In the genomic region with DNA sequence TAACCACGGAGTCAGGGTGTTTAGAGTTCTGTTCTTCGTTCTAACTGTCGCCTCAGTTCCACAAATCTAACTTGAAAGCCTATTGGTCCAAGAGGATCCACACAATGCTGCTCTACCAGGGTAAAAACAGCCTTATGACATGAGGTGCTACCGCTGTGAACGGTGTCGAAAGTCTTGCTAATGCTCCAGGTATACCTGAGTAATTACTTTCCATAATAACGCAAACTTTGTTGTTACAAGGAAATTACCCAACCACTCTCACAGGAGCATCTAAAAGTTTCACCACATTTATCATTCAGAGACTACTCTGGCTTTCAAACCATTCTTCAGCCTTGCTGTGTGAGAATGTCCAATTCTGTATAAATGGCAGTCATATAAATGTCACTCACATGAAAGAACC, we compare ENCODE assay signal across 27 mouse cellular contexts. TPM values are rescaled to one million over a fixed set of nuclear protein-coding genes. Genes with fewer than 3 reads are reported as not detected.
DNase-seq lines count a peak whose midpoint lies in the region; ATAC-seq and TF ChIP-seq lines count a peak whose summit lies in the region.
"Had no signal": no experiment of that assay in that cellular context is flagged by ENCODE, and none has a peak within 500 bp of the region (broad histone marks: within the 10 kb centered on the region; RNA-seq: fewer than 3 reads in every experiment).

No protein-coding gene starts in this region.

- no peak for TF ChIP-seq CTCF in heart, adult 2 months (IDR thresholded peaks at IDR 0.05)
- TF ChIP-seq CTCF in liver, postnatal 0 days (IDR thresholded peaks at IDR 0.05; ENCODE audit: low read depth) = no peak

- no peaks in the 10 kb centered on the region for H3K79me2 ChIP-seq in heart, adult 2 months (replicated peaks; ENCODE audit: control insufficient read depth, insufficient read depth, low read length)

- no peak for TF ChIP-seq EP300 in heart, adult 2 months (IDR thresholded peaks at IDR 0.05; ENCODE audit: insufficient read depth, low read depth, low read length)
- no peak for TF ChIP-seq EP300 in liver, postnatal 0 days (IDR thresholded peaks at IDR 0.05; ENCODE audit: low read depth)

- ATAC-seq in liver, postnatal 0 days = no peak
- ATAC-seq in liver, embryonic 12.5 days = no peak
- ATAC-seq: forebrain, embryonic 13.5 days; forebrain, embryonic 15.5 days; forebrain, postnatal 0 days had no signal

- H3K4me3 ChIP-seq in heart, adult 2 months = peak overlapping the region; percentile 31
- peak overlapping the region; percentile 25; the same call in 1 of the 2 replicates for H3K4me3 ChIP-seq in liver, postnatal 0 days (ENCODE audit: low read depth, low read length)
- no peak overlapping the region for H3K4me3 ChIP-seq in liver, embryonic 12.5 days
- H3K4me3 ChIP-seq in brown adipose tissue, adult 24 weeks (ENCODE audit: insufficient read depth, low read depth, low read length) = peak overlapping the region; percentile 59
- H3K4me3 ChIP-seq: erythroblast, embryonic 14.5 days had no signal

- intact Hi-C loops in heart, adult 2 months (cut with DNase I) = loop anchor here (5.0 kb wide), 1 partner anchor 44 kb away; no protein-coding TSS in a partner anchor
- intact Hi-C loops in heart, postnatal 10 days (cut with DNase I) = no loop called here

- H3K4me2 ChIP-seq in liver, postnatal 0 days (ENCODE audit: low read depth, low read length) = 0 out of 2 replicates have a peak overlapping the region, but pooled peaks have one; percentile 67
- H3K4me2 ChIP-seq in liver, embryonic 12.5 days = no peak overlapping the region

- H3K27ac ChIP-seq in heart, adult 2 months = no peak overlapping the region
- H3K27ac ChIP-seq in liver, postnatal 0 days (ENCODE audit: low read depth) = no peak overlapping the region
- H3K27ac ChIP-seq in liver, embryonic 12.5 days = no peak overlapping the region
- peak overlapping the region; percentile 65 for H3K27ac ChIP-seq in brown adipose tissue, adult 24 weeks (replicated peaks; ENCODE audit: low read depth, low read length)
- H3K27ac ChIP-seq: embryonic facial prominence, embryonic 13.5 days; forebrain, embryonic 13.5 days; forebrain, embryonic 15.5 days had no signal

- DNase-seq in heart, adult 2 months = no peak
- DNase-seq in heart, postnatal 10 days = no peak
- DNase-seq in liver, postnatal 0 days = no peak
- peak; percentile 66 for DNase-seq in fat pad, adult 2 months (ENCODE audit: extremely low read depth, low read depth, low spot score)
- DNase-seq in right cerebral cortex, adult 18-20 months = no peak
- DNase-seq in adrenal gland, postnatal 36 days = no peak
- DNase-seq: adrenal gland, adult 2 months; adrenal gland, postnatal 10 days; adrenal gland, postnatal 25 days; cerebellum, adult 11 months; cerebellum, adult 18-20 months; cerebellum, adult 8-10 months; cerebellum, adult 9-11 months; cerebellum, postnatal 14 days; cerebellum, postnatal 36 days; embryo, embryonic 11 days; forebrain, postnatal 0 days had no signal

- peaks cover 1% of the 10 kb centered on the region; the same call in 1 of the 2 replicates for H3K4me1 ChIP-seq in heart, adult 2 months (ENCODE audit: control insufficient read depth, insufficient read depth, low read length)
- H3K4me1 ChIP-seq in liver, postnatal 0 days (ENCODE audit: insufficient read depth) = peaks cover 11% of the 10 kb centered on the region
- peaks cover 4% of the 10 kb centered on the region; the same call in 1 of the 2 replicates for H3K4me1 ChIP-seq in liver, embryonic 12.5 days
- no peaks in the 10 kb centered on the region for H3K4me1 ChIP-seq in brown adipose tissue, adult 24 weeks (ENCODE audit: control insufficient read depth, insufficient read depth, insufficient read length, low read length)

- WGBS in heart, adult 2 months = 80% methylated on average over 7 of the region's 7 CpGs
- 74% methylated on average over 7 of the region's 7 CpGs for WGBS in liver, postnatal 0 days (ENCODE audit: insufficient replicate concordance)
- WGBS in liver, embryonic 12.5 days (ENCODE audit: insufficient replicate concordance) = 66% methylated on average over 7 of the region's 7 CpGs

- no peaks in the 10 kb centered on the region for H3K27me3 ChIP-seq in heart, adult 2 months (ENCODE audit: control insufficient read depth, insufficient read depth, low read length)
- no peaks in the 10 kb centered on the region for H3K27me3 ChIP-seq in liver, postnatal 0 days (ENCODE audit: insufficient read depth, low read length)
- no peaks in the 10 kb centered on the region for H3K27me3 ChIP-seq in liver, embryonic 12.5 days (replicated peaks)
- H3K27me3 ChIP-seq: embryonic facial prominence, embryonic 13.5 days; embryonic facial prominence, embryonic 15.5 days; forebrain, embryonic 13.5 days; forebrain, embryonic 15.5 days had no signal

- no peaks in the 10 kb centered on the region for H3K9me3 ChIP-seq in liver, postnatal 0 days (ENCODE audit: low read length)
- H3K9me3 ChIP-seq in liver, embryonic 12.5 days (replicated peaks) = no peaks in the 10 kb centered on the region
- H3K9me3 ChIP-seq: embryonic facial prominence, embryonic 13.5 days; embryonic facial prominence, embryonic 15.5 days; forebrain, embryonic 13.5 days; forebrain, embryonic 15.5 days had no signal

- TF ChIP-seq POLR2A in heart, adult 2 months (IDR thresholded peaks at IDR 0.05; ENCODE audit: insufficient read depth, low read depth, low read length) = no peak

- H3K36me3 ChIP-seq in heart, adult 2 months (ENCODE audit: control insufficient read depth, insufficient read depth, low read length) = no peaks in the 10 kb centered on the region; the same call in 1 of the 2 replicates
- H3K36me3 ChIP-seq in liver, postnatal 0 days (replicated peaks; ENCODE audit: insufficient read depth, low read length) = no peaks in the 10 kb centered on the region
- H3K36me3 ChIP-seq in liver, embryonic 12.5 days = no peaks in the 10 kb centered on the region
- H3K36me3 ChIP-seq: embryonic facial prominence, embryonic 13.5 days; embryonic facial prominence, embryonic 15.5 days; forebrain, embryonic 15.5 days had no signal

- H3K9ac ChIP-seq in heart, adult 2 months (ENCODE audit: low read depth, low read length) = peak overlapping the region; percentile 53; the same call in 1 of the 2 replicates
- H3K9ac ChIP-seq in liver, postnatal 0 days (replicated peaks) = no peak overlapping the region
- no peak overlapping the region for H3K9ac ChIP-seq in liver, embryonic 12.5 days
- H3K9ac ChIP-seq: embryonic facial prominence, embryonic 15.5 days; forebrain, embryonic 13.5 days; forebrain, embryonic 15.5 days; forebrain, postnatal 0 days had no signal

RNA-seq across cellular contexts. Expression of gene Steap4, which starts 0.9 kb away (rescaled TPM):
- total RNA-seq in heart, adult 2 months (2021) = 10 to 100 TPM; 24.6 to 29.3 TPM
- 23.4 and 44.8 TPM in 2 replicates for polyA plus RNA-seq in heart, adult 2 months (2012; rRNA removed)
- 10 to 100 TPM; 30.0 to 41.2 TPM for total RNA-seq in heart, postnatal 10 days (2021)
- 15.5 and 18.4 TPM in 2 replicates for polyA plus RNA-seq in liver, postnatal 0 days (2015; fragmentation: Nextera tagmentation; extraction: Ambion mirVana)
- polyA plus RNA-seq in liver, embryonic 12.5 days (2016; fragmentation: Nextera tagmentation; extraction: Ambion mirVana) = 0.44 and 0.61 TPM in 2 replicates
- polyA plus RNA-seq in brown adipose tissue, adult 24 weeks (2012; ENCODE audit: insufficient read depth, insufficient read length, missing spikeins) = 63.4 and 127 TPM in 2 replicates
- 10 to 100 TPM; 14.4 to 47.1 TPM for total RNA-seq in adrenal gland, postnatal 36 days (2021)
- total RNA-seq: common myeloid progenitor, adult 5-6 weeks; MEL had no signal
- polyA plus RNA-seq: C2C12 had no signal

Comparison
In these comparisons a context has a peak if more than half of its experiments do, and no peak if none do; other contexts are left out.
1. RNA of gene Steap4, which starts 0.9 kb away (polyA plus RNA-seq): 63.4 to 127 TPM in brown adipose tissue, adult 24 weeks, 23.4 to 44.8 TPM in heart, adult 2 months and 15.5 to 18.4 TPM in liver, postnatal 0 days; 0.44 to 0.61 TPM in liver, embryonic 12.5 days; every median in the first group is over 10 times any median in the second.